Mouse (Mus musculus) hindbrain, embryonic 11.5 days (tissue): ENCODE data around the gene B4galnt1. TPM values are rescaled to one million over a fixed set of nuclear protein-coding genes. Genes with fewer than 3 reads are reported as not detected.

Experiments used
- ATAC-seq: fragments of 200-750 bp; cut with Nextera tagmentation; 2 replicates; pipeline ENCODE4 v1.8.0; 2017; ENCODE audit warnings: mild to moderate bottlenecking, moderate TSS enrichment, moderate library complexity; ENCODE audit not compliant: low FRiP score
- DNase-seq: peaks from one replicate; pipeline ENCODE4 v3.0.0-alpha.2; 2015; ENCODE audit warnings: low spot score
- H3K27ac ChIP-seq: fragments of 300-500 bp; sonication (generic); 2 replicates; pipeline ENCODE4 v1.5.1; 2014; ENCODE audit warnings: mild to moderate bottlenecking, low read depth, low read length
- H3K27me3 ChIP-seq: fragments of 300-500 bp; sonication (generic); 2 replicates; pipeline ENCODE4 v1.6.1; 2014; ENCODE audit warnings: mild to moderate bottlenecking, low read length, moderate library complexity, mixed read lengths; ENCODE audit not compliant: control insufficient read depth, insufficient read depth
- H3K36me3 ChIP-seq: fragments of 300-500 bp; sonication (generic); 2 replicates; pipeline ENCODE4 v1.6.1; 2014; ENCODE audit warnings: mild to moderate bottlenecking, low read length, moderate library complexity, mixed read lengths; ENCODE audit not compliant: control insufficient read depth, insufficient read depth
- H3K4me1 ChIP-seq: fragments of 300-500 bp; sonication (generic); replicated peaks from 2 replicates; pipeline ENCODE4 v1.6.1; 2014; ENCODE audit warnings: low read length, mixed read lengths; ENCODE audit not compliant: control insufficient read depth, insufficient read depth
- H3K4me2 ChIP-seq: fragments of 300-500 bp; sonication (generic); replicated peaks from 2 replicates; pipeline ENCODE4 v1.6.1; 2014; ENCODE audit warnings: mild to moderate bottlenecking, low read depth, low read length
- H3K4me3 ChIP-seq: fragments of 300-500 bp; sonication (generic); 2 replicates; pipeline ENCODE4 v1.5.1; 2014; ENCODE audit warnings: low read depth, low read length
- H3K9ac ChIP-seq: fragments of 300-500 bp; sonication (generic); 2 replicates; pipeline ENCODE4 v1.6.1; 2014; ENCODE audit warnings: low read depth, low read length
- H3K9me3 ChIP-seq: fragments of 300-500 bp; sonication (generic); 2 replicates; pipeline ENCODE4 v1.6.1; 2016; ENCODE audit warnings: low read length; ENCODE audit not compliant: control insufficient read depth
- WGBS: fragments of 180-500 bp; shearing (Covaris S2); extraction: QIAGEN DNeasy Blood & Tissue Kit; methylation state at CpG from one replicate; pipeline ENCODE4 v1.1.7; 2014; 5-methylcytosine and 5-hydroxymethylcytosine counted together
- polyA plus RNA-seq: library from polyadenylated mRNA; unstranded; fragments of >200 nt; fragmentation: Nextera tagmentation; extraction: Ambion mirVana; gene quantifications from 2 replicates; pipeline ENCODE4 v1.2.1, GENCODE M21; 2014

The B4galnt1 gene
- polyA plus RNA-seq, 1 experiment from 2014 or later, result 12.4 TPM

GRCm38 (mm10) chr10:127170002-127170401, 5.0 kb downstream of the B4galnt1 start:
- Histone ChIP-seq H3K9ac (no peak overlapping the region), H3K4me1 (peaks cover 6% of the 10 kb centered on the region), H3K36me3 (no peaks in the 10 kb centered on the region), H3K27ac (no peak overlapping the region), H3K9me3 (no peaks in the 10 kb centered on the region), H3K4me3 (peak overlapping the region; percentile 22; the same call in 1 of the 2 replicates), H3K27me3 (peaks cover 62% of the 10 kb centered on the region), H3K4me2 (peak overlapping the region; percentile 32)
- ATAC-seq (no peak), DNase-seq (peak; percentile 62)
- WGBS, result 2% methylated on average over 22 of the region's 22 CpGs

- peaks cover 55% of the 10 kb centered on the region for H3K27me3 ChIP-seq
- H3K4me1 ChIP-seq, result peaks cover 6% of the 10 kb centered on the region; the same call in 1 of the 2 replicates
- no peaks in the 10 kb centered on the region for H3K36me3 ChIP-seq
- no peaks in the 10 kb centered on the region for H3K9me3 ChIP-seq
- under 1% methylated on average over 29 of the region's 29 CpGs for WGBS
- no peak overlapping the region for H3K9ac ChIP-seq
- H3K27ac ChIP-seq, result no peak overlapping the region
- DNase-seq (peak; percentile 84), ATAC-seq (peak; percentile 53)
- H3K4me3 ChIP-seq, result peak overlapping the region; percentile 22
- H3K4me2 ChIP-seq, result peak overlapping the region; percentile 32
Observed at GRCm38 (mm10) chr10:127170837-127171272, 5.8 kb downstream of the B4galnt1 start.

GRCm38 (mm10) chr10:127171631-127172200, 6.7 kb downstream of the B4galnt1 start:
- Histone ChIP-seq H3K27me3 (peaks cover 54% of the 10 kb centered on the region), H3K9me3 (no peaks in the 10 kb centered on the region), H3K4me3 (no peak overlapping the region), H3K27ac (no peak overlapping the region), H3K36me3 (no peaks in the 10 kb centered on the region), H3K4me2 (no peak overlapping the region), H3K9ac (no peak overlapping the region), H3K4me1 (peaks cover 6% of the 10 kb centered on the region; the same call in 1 of the 2 replicates)
- ATAC-seq, result no peak
- WGBS, result 90% methylated on average over 15 of the region's 15 CpGs
- DNase-seq, result no peak

- ATAC-seq, result no peak
Observed at GRCm38 (mm10) chr10:127173148-127174065, 8.4 kb downstream of the B4galnt1 start.

DNA sequence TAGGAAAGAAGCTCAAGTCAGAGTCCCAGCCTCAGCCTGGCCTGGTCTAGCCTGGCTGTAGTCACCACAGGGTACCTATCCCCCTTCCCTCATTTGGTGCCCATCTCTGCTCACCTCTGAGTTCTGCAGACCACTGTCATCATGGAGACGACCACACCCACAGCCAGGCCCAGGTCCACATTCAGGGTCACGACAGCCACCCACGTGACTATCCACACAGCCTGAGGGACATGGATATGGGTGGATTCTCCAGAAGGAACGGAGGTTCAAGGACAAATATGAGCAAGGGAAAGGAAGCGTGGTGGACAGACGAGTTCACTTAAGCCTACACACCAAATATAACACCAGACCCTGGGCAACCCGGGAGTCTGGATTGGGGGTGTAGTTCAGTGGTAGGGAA, 9.1 kb downstream of the B4galnt1 start:
- Histone ChIP-seq H3K36me3 (no peaks in the 10 kb centered on the region), H3K9me3 (no peaks in the 10 kb centered on the region), H3K4me2 (no peak overlapping the region), H3K9ac (no peak overlapping the region), H3K4me1 (peaks cover 16% of the 10 kb centered on the region), H3K27me3 (peaks cover 51% of the 10 kb centered on the region), H3K27ac (no peak overlapping the region), H3K4me3 (no peak overlapping the region)
- DNase-seq, result no peak
- no peak for ATAC-seq
- WGBS, result 90% methylated on average over 7 of the region's 7 CpGs

More at GRCm38 (mm10) chr10:127173148-127174065, 8.4 kb downstream of the B4galnt1 start:
- H3K4me2 ChIP-seq, result no peak overlapping the region
- 85% methylated on average over 16 of the region's 16 CpGs for WGBS
- H3K27me3 ChIP-seq, result peaks cover 49% of the 10 kb centered on the region
- no peaks in the 10 kb centered on the region for H3K36me3 ChIP-seq
- H3K27ac ChIP-seq, result no peak overlapping the region
- no peak overlapping the region for H3K9ac ChIP-seq
- no peaks in the 10 kb centered on the region for H3K9me3 ChIP-seq
- peaks cover 13% of the 10 kb centered on the region; the same call in 1 of the 2 replicates for H3K4me1 ChIP-seq
- DNase-seq, result no peak
- no peak overlapping the region for H3K4me3 ChIP-seq

DNA sequence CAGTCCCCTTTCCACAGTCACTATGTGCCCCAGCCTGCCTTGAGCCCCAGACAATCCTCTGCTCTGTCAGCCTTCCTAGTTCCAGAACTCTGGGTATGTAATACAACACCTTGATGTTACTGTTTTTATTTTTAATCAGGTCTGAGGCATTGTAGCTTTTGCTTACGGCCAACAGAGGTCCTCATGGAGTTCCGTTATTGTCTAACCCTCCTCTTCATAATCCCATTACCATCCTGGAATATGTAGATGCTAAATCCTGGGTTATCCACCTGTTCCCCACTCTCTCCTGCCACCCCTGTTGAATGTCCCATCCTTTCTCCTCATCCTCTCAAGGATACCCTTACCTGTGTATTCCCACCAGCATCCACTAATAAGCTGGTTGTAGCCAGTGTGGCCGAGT, 11.2 kb downstream of the B4galnt1 start:
- H3K36me3 ChIP-seq, result no peaks in the 10 kb centered on the region
- no peak overlapping the region for H3K27ac ChIP-seq
- H3K27me3 ChIP-seq, result peaks cover 52% of the 10 kb centered on the region
- H3K4me1 ChIP-seq, result peaks cover 13% of the 10 kb centered on the region
- H3K4me2 ChIP-seq, result no peak overlapping the region
- no peak overlapping the region for H3K9ac ChIP-seq
- no peaks in the 10 kb centered on the region for H3K9me3 ChIP-seq
- H3K4me3 ChIP-seq, result no peak overlapping the region
- ATAC-seq (no peak), DNase-seq (no peak)
- 30% methylated on average over 3 of the region's 3 CpGs for WGBS

DNA sequence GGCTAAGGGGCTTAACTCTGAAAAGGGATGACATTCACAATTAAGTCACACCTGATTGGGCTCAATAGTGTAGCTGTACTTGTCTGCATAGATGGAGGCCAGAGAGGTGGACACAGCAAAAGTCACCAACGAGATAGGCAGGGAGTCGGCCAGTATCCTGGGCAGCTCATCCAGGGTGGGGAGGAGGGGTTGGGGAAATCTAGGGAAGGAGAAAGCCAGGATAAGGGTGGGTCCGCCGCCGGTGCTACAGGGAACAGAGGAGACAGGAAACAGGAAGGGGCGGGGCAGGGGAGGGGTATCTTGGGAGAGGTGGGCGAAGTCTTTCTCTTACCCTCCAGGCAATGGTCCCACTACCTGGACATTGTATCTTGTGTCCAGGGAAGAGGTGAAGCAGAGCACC, 11.7 kb downstream of the B4galnt1 start:
- H3K27ac ChIP-seq, result no peak overlapping the region
- H3K4me3 ChIP-seq, result no peak overlapping the region
- no peaks in the 10 kb centered on the region for H3K36me3 ChIP-seq
- H3K4me2 ChIP-seq, result no peak overlapping the region
- H3K27me3 ChIP-seq, result peaks cover 51% of the 10 kb centered on the region
- WGBS, result 5% methylated on average over 7 of the region's 7 CpGs
- DNase-seq (no peak), ATAC-seq (no peak)
- H3K9me3 ChIP-seq, result no peaks in the 10 kb centered on the region
- H3K4me1 ChIP-seq, result peaks cover 13% of the 10 kb centered on the region
- H3K9ac ChIP-seq, result no peak overlapping the region

DNA sequence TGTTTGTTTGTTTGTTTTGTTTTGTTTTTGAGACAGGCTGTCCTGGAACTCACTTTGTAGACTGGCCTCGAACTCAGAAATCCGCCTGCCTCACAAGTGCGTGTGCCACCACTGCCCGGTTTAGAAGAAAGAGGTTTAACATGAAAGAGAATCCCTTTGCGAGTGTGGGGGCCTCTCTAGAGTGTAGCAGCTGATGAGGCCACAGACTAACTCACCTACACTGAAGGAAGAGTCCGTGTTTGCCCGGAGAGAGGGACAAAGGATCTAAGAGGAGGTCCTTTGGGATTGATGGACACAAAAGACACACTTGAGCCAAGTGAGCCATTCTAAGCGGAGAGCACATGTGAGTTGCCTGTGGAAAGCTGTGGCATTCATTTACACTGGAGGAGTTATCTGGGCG, 12.2 kb downstream of the B4galnt1 start:
- WGBS, result 24% methylated on average over 9 of the region's 9 CpGs
- Histone ChIP-seq H3K27me3 (peaks cover 48% of the 10 kb centered on the region), H3K4me3 (no peak overlapping the region)

More for the DNA sequence above, 12.2 kb downstream of the B4galnt1 start:
- DNase-seq (no peak), ATAC-seq (peak; percentile 3; the same call in 1 of the 2 replicates)
- H3K36me3 ChIP-seq, result no peaks in the 10 kb centered on the region
- peaks cover 13% of the 10 kb centered on the region for H3K4me1 ChIP-seq
- H3K9me3 ChIP-seq, result no peaks in the 10 kb centered on the region
- H3K9ac ChIP-seq, result no peak overlapping the region
- H3K27ac ChIP-seq, result no peak overlapping the region
- no peak overlapping the region for H3K4me2 ChIP-seq
